Mouse (Mus musculus) midbrain, embryonic 14.5 days (tissue): ENCODE measurements at regions not wholly inside any gene's neighbourhood (a gene's known extent, or its start where the extent isn't known, plus 50 kb on each side); places are given as distances from the start of the nearest gene placed in this dataset.

Experiments used
- ATAC-seq: fragments of 200-750 bp; cut with Nextera tagmentation; 2 replicates; pipeline ENCODE4 v1.8.0; 2017; ENCODE audit warnings: moderate number of reproducible peaks, moderate library complexity; ENCODE audit not compliant: low FRiP score, low TSS enrichment
- DNase-seq: peaks from one replicate; pipeline ENCODE4 v3.0.0-alpha.2; 2015
- H3K27ac ChIP-seq: fragments of 300-500 bp; sonication (generic); replicated peaks from 2 replicates; pipeline ENCODE4 v1.5.1; 2014; ENCODE audit warnings: mild to moderate bottlenecking, low read depth, low read length, moderate library complexity
- H3K27me3 ChIP-seq: fragments of 300-500 bp; sonication (generic); 2 replicates; pipeline ENCODE4 v1.6.1; 2014; ENCODE audit warnings: low read length, control low read depth, mixed read lengths; ENCODE audit not compliant: control insufficient read depth, insufficient read depth
- H3K36me3 ChIP-seq: fragments of 300-500 bp; sonication (generic); 2 replicates; pipeline ENCODE4 v1.6.1; 2014; ENCODE audit warnings: low read length, control low read depth; ENCODE audit not compliant: control insufficient read depth, insufficient read depth
- H3K4me1 ChIP-seq: fragments of 300-500 bp; sonication (generic); 2 replicates; pipeline ENCODE4 v1.6.1; 2014; ENCODE audit warnings: mild to moderate bottlenecking, antibody characterized with exemption, low read length, control low read depth; ENCODE audit not compliant: control insufficient read depth, insufficient read depth
- H3K4me2 ChIP-seq: fragments of 300-500 bp; sonication (generic); 2 replicates; pipeline ENCODE4 v1.6.1; 2014; ENCODE audit warnings: mild to moderate bottlenecking, low read length, moderate library complexity
- H3K4me3 ChIP-seq: fragments of 300-500 bp; sonication (generic); replicated peaks from 2 replicates; pipeline ENCODE4 v1.5.1; 2014; ENCODE audit warnings: low read depth, low read length
- H3K9ac ChIP-seq: fragments of 300-500 bp; sonication (generic); replicated peaks from 2 replicates; pipeline ENCODE4 v1.6.1; 2014; ENCODE audit warnings: mild to moderate bottlenecking, low read length, moderate library complexity
- H3K9me3 ChIP-seq: fragments of 300-500 bp; sonication (generic); 2 replicates; pipeline ENCODE4 v1.6.1; 2016; ENCODE audit warnings: low read length, control low read depth, mixed read lengths; ENCODE audit not compliant: control insufficient read depth
- WGBS: fragments of 180-500 bp; shearing (Covaris S2); extraction: QIAGEN DNeasy Blood & Tissue Kit; methylation state at CpG from one replicate; pipeline ENCODE4 v1.1.7; 2014; 5-methylcytosine and 5-hydroxymethylcytosine counted together

DNA sequence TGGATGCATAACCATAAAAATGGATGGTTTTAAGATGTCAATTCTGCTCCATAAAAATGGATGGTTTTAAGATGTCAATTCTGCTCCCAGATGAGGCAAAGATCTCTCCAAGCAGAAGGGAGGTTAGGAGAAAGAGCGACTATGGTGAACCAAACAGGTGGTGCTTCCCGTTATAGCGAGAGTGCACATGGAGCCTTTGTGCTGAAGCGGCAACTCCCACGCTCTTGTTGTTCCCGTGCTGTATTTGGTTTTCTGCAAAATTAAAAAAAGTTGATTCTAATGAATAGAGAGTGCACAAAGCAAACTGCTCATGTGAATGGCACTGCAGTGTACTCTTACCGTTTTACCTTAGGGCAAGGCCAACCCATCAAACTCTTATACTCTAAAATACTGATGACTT lies 497.5 kb upstream of the Nbea start:
- no peak overlapping the region for H3K4me3 ChIP-seq
- H3K9me3 ChIP-seq: no peaks in the 10 kb centered on the region
- no peaks in the 10 kb centered on the region for H3K27me3 ChIP-seq
- ATAC-seq (no peak), DNase-seq (no peak)
- 95% methylated on average over 7 of the region's 7 CpGs for WGBS
- no peaks in the 10 kb centered on the region for H3K4me1 ChIP-seq
- no peak overlapping the region for H3K9ac ChIP-seq
- H3K36me3 ChIP-seq: no peaks in the 10 kb centered on the region
- no peak overlapping the region for H3K4me2 ChIP-seq
- H3K27ac ChIP-seq: no peak overlapping the region

DNA sequence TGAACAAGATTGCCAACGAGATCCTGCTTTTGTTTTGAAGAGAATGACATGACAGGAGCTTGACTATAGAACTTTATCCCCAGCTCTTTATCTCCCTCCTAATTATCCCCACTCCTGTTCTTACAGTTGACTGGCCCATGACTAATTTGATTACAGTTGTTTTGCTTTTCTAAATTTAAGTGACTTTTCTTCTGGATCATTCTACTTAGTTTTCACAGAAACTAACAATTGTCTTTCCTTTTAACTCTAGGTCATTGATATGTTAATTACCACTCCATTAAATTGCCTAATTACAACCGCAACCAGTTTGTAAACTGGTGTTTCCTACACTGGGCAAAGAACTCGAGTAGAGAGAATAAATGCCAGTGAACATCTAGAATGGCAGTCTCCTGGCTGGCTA lies 485.3 kb upstream of the Nbea start:
- WGBS: 13% methylated on average over 3 of the region's 3 CpGs
- no peak for ATAC-seq
- Histone ChIP-seq H3K9me3 (no peaks in the 10 kb centered on the region), H3K9ac (no peak overlapping the region), H3K4me3 (no peak overlapping the region), H3K27me3 (no peaks in the 10 kb centered on the region), H3K27ac (no peak overlapping the region), H3K4me1 (no peaks in the 10 kb centered on the region), H3K4me2 (no peak overlapping the region), H3K36me3 (no peaks in the 10 kb centered on the region)
- no peak for DNase-seq

DNA sequence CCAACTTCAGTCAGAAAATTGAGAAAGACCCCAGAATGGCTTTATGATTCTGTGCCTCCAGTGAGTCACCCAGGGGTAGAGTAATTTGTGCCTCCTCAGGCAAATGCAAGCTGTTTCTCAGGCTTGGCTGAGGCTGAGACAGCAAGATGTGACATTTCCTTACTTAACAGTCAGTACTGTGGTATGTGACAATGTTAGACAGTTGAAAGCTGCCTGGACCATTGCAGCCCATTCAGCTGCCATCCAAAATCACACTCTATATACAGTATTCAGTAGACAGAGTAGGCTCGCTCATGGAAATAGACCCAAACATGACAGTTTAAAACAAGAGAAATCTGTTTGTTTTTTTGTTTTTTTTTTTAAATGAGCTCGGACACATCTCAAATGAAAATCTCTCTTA lies 477.1 kb upstream of the Nbea start:
- WGBS: 94% methylated on average over 2 of the region's 2 CpGs
- Histone ChIP-seq H3K9ac (no peak overlapping the region), H3K27me3 (no peaks in the 10 kb centered on the region), H3K36me3 (no peaks in the 10 kb centered on the region), H3K9me3 (no peaks in the 10 kb centered on the region), H3K4me3 (no peak overlapping the region), H3K4me1 (no peaks in the 10 kb centered on the region), H3K4me2 (no peak overlapping the region), H3K27ac (no peak overlapping the region)
- ATAC-seq (no peak), DNase-seq (no peak)

DNA sequence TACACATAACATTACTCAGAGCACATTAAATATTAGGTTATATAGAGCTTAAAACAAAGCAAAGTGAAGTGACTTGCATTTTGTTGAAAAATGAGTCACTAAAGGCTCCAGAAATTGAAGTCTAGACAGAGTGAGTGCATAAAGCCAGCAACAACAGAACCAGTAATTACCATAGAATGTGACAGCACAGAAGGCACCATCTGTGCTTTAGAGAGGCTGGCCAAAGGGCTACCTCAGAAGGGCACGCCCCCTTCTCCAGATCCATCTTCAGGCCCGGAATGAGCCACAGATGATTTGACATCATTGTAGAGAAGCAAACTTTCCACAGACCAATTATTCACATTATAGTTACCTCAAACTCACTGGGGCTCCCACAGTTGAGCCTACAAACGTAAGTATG lies 463.8 kb upstream of the Nbea start:
- Histone ChIP-seq H3K9ac (no peak overlapping the region), H3K4me1 (no peaks in the 10 kb centered on the region), H3K27ac (no peak overlapping the region), H3K4me2 (no peak overlapping the region), H3K4me3 (no peak overlapping the region), H3K9me3 (no peaks in the 10 kb centered on the region), H3K36me3 (no peaks in the 10 kb centered on the region), H3K27me3 (no peaks in the 10 kb centered on the region)
- no peak for ATAC-seq
- 82% methylated on average over 3 of the region's 3 CpGs for WGBS
- no peak for DNase-seq
